Mouse (Mus musculus) E14TG2a.4 (cell line): ENCODE data around the gene Fam163b.

Experiments
- CTCF ChIP-seq: conservative IDR thresholded peaks from 2 replicates; pipeline ENCODE4 v1.5.1; 2014; ENCODE audit warnings: low read length
- NANOG ChIP-seq: IDR thresholded peaks from 2 replicates; pipeline ENCODE4 v1.6.1; 2014; ENCODE audit warnings: borderline replicate concordance, low read length, mixed read lengths

GRCm38 (mm10) chr2:27146840-27147239 is 4.5 kb upstream of the Fam163b start:
- TF ChIP-seq CTCF (no peak), NANOG (no peak)
